8 mouse cellular contexts compared by ENCODE assay signal in genomic region chr1:171470371-171470871, GRCm38 (mm10). TPM values are rescaled to one million over a fixed set of nuclear protein-coding genes. Genes with fewer than 3 reads are reported as not detected.
A peak's percentile ranks its signal among the peaks of the same experiment; 100 is the strongest.
DNase-seq lines count a peak whose midpoint lies in the region.

No protein-coding gene starts in this region.

- intact Hi-C loops in heart, postnatal 36 days (cut with DNase I) = loop anchor here (1.0 to 10.0 kb wide), 3 partner anchors 32 to 356 kb away; partner anchors contain the start of genes Cfap126 and Usf1

- no peaks in the 10 kb centered on the region for H3K4me1 ChIP-seq in embryonic facial prominence, embryonic 10.5 days

- no peaks in the 10 kb centered on the region for H3K36me3 ChIP-seq in embryonic facial prominence, embryonic 10.5 days (replicated peaks)

- H3K27ac ChIP-seq in embryonic facial prominence, embryonic 10.5 days (replicated peaks) = no peak overlapping the region

- WGBS in embryonic facial prominence, embryonic 10.5 days = 31% methylated on average over 7 of the region's 7 CpGs

- H3K4me3 ChIP-seq in embryonic facial prominence, embryonic 10.5 days = no peak overlapping the region

- H3K27me3 ChIP-seq in embryonic facial prominence, embryonic 10.5 days (replicated peaks; ENCODE audit: low read depth, poor library complexity, severe bottlenecking) = no peaks in the 10 kb centered on the region

- no peaks in the 10 kb centered on the region for H3K9me3 ChIP-seq in embryonic facial prominence, embryonic 10.5 days

- DNase-seq in ovary, postnatal 14 days (ENCODE audit: low spot score) = peak; percentile 27
- DNase-seq in ovary, postnatal 10 days (ENCODE audit: low spot score) = no peak
- DNase-seq in adrenal gland, postnatal 10 days = peak; percentile 74
- peak; percentile 59 for DNase-seq in embryonic facial prominence, embryonic 10.5 days (ENCODE audit: low spot score)
- DNase-seq in heart, postnatal 36 days = peak; percentile 60 to 73
- peak; percentile 17 for DNase-seq in left cerebral cortex, adult 11 months (ENCODE audit: low spot score)
- DNase-seq in mesoderm, embryonic 11.5 days (ENCODE audit: low read depth, low spot score) = peak; percentile 72
- DNase-seq in thymus, postnatal 0 days (ENCODE audit: low spot score) = peak; percentile 81

RNA-seq across cellular contexts. Expression of gene Alyref2, which starts 32.9 kb away (rescaled TPM):
- total RNA-seq in adrenal gland, postnatal 10 days (2021) = 1 to 10 TPM; 5.9 to 6.7 TPM
- 7.4 and 9.3 TPM in 2 replicates for polyA plus RNA-seq in embryonic facial prominence, embryonic 10.5 days (2016; fragmentation: Nextera tagmentation; extraction: Ambion mirVana)
- total RNA-seq in heart, postnatal 36 days (2021) = 1 to 10 TPM; 2.1 to 3.3 TPM
- 18.7 and 20.4 TPM in 2 replicates for polyA plus RNA-seq in thymus, postnatal 0 days (2015; fragmentation: Nextera tagmentation; extraction: Ambion mirVana)

RNA-seq across cellular contexts. Expression of gene F11r, which starts 33.1 kb away (rescaled TPM):
- 10 to 100 TPM; 64.9 to 66.2 TPM for total RNA-seq in adrenal gland, postnatal 10 days (2021)
- polyA plus RNA-seq in embryonic facial prominence, embryonic 10.5 days (2016; fragmentation: Nextera tagmentation; extraction: Ambion mirVana) = 34.7 and 37.6 TPM in 2 replicates
- total RNA-seq in heart, postnatal 36 days (2021) = 10 to 100 TPM; 38.7 to 43.2 TPM
- 15.4 and 22.7 TPM in 2 replicates for polyA plus RNA-seq in thymus, postnatal 0 days (2015; fragmentation: Nextera tagmentation; extraction: Ambion mirVana)

RNA-seq across cellular contexts. Expression of gene Tstd1, which starts 51.7 kb away (rescaled TPM):
- total RNA-seq in adrenal gland, postnatal 10 days (2021) = 10 to 100 TPM; 16.6 to 36.1 TPM
- 6.0 and 9.0 TPM in 2 replicates for polyA plus RNA-seq in embryonic facial prominence, embryonic 10.5 days (2016; fragmentation: Nextera tagmentation; extraction: Ambion mirVana)
- total RNA-seq in heart, postnatal 36 days (2021) = 1 to 10 TPM; 1.2 to 1.6 TPM
- polyA plus RNA-seq in thymus, postnatal 0 days (2015; fragmentation: Nextera tagmentation; extraction: Ambion mirVana) = 4.7 and 4.8 TPM in 2 replicates

RNA-seq across cellular contexts. Expression of gene Usf1, which starts 59.3 kb away (rescaled TPM):
- total RNA-seq in adrenal gland, postnatal 10 days (2021) = 10 to 100 TPM; 53.5 to 67.7 TPM
- 138 and 139 TPM in 2 replicates for polyA plus RNA-seq in embryonic facial prominence, embryonic 10.5 days (2016; fragmentation: Nextera tagmentation; extraction: Ambion mirVana)
- 10 to 100 TPM; 41.0 to 52.1 TPM for total RNA-seq in heart, postnatal 36 days (2021)
- 80.7 and 90.6 TPM in 2 replicates for polyA plus RNA-seq in thymus, postnatal 0 days (2015; fragmentation: Nextera tagmentation; extraction: Ambion mirVana)

Comparison
In these comparisons a context has a peak if more than half of its experiments do, and no peak if none do; other contexts are left out.
1. RNA of gene Tstd1, which starts 51.7 kb away (total RNA-seq): 16.6 to 36.1 TPM in adrenal gland, postnatal 10 days; 1.2 to 1.6 TPM in heart, postnatal 36 days; every median in the first group is over 4 times any median in the second.